Mouse (Mus musculus): ENCODE measurements around the gene Aebp2.

The Aebp2 gene

GRCm38 (mm10) chr6:140701259-140701658 lies 78.8 kb downstream of the Aebp2 start:
- no peak for DNase-seq

GRCm38 (mm10) chr6:140705132-140705531 lies 82.7 kb downstream of the Aebp2 start:
- no peak for DNase-seq

GRCm38 (mm10) chr6:140706056-140706455 lies 83.6 kb downstream of the Aebp2 start:
- DNase-seq, result no peak

- DNase-seq, result no peak
These were observed 85.6 kb downstream of the Aebp2 start for GRCm38 (mm10) chr6:140708059-140708458.

DNA sequence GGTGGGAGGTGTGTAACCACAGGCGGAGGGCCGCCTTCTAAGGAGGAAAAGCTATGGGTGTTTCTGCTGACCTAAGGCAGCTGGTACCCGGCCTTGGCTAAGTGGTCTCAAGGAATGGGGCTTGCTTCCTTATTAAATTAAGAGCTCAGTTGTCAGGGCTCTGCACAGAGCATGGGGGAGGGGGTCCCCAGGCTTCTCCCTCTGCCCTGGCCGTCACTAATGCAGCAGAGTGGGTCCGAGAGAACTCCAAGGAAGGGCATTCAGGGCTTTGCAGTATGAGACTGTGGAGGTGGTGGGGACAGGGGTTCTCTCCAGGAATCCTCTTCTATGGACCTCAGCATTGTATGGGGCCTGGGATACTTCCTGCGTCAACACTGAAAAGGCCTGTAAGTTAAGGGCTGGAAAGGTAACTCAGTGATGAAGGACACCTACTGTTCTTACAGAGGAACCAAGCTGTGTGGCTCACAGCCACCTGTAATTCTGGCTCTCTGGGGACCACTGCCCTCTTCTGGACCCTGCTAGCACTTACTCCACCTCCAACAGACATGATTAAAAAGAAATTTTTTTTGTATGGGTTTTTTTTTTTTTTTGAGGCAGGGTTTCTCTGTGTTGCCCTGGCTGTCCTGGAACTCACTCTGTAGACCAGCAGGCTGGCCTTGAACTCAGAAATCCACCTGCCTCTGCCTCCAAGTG lies 87.1 kb downstream of the Aebp2 start:
- DNase-seq, result no peak

DNA sequence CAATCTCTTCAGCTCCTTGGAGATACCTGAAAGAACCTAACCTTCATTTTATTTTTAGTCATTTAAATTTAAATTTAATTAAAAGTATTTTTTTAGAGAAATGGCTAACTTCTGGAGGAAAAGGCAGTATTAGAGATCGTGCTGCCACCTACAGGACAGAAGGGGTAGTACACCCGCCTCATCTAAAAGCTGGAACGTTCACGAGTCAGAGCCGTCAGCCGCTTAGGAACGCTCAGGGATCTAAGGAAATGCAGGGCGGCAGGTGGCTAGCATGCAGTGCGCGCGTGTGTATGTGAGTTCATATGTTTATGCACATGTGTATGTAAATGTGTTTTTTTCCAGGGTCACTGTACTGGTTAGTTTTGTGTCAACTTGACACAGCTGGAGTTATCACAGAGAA lies 90.3 kb downstream of the Aebp2 start:
- peak; percentile 79 for DNase-seq

DNA sequence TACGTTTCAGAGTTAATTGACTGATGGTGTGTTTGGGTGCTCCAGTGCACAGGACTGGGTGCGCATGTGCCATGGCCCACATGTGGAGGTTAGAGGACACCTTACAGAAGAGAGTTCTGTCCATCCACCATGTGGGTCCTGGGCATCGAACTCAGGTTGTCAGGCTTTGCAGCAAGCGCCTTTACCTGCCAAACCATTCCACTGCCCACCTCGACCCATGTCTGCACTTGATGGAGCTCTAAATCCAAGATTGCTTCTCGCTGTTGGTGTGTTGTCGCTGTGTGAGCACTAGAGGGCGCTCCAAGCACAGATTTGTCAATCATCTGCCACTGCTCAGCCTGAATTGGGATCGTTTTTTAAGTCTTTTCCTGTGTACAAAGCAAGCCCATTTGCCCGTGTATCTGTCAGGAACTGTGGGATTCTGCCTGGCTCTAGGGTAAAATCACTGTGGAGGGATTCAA lies 92.5 kb downstream of the Aebp2 start:
- peak; percentile 83 for DNase-seq

- no peak for DNase-seq
These were observed 99.6 kb downstream of the Aebp2 start for GRCm38 (mm10) chr6:140722058-140722457.
